Mouse (Mus musculus) forebrain, embryonic 15.5 days (tissue): ENCODE measurements around the gene Plcb1. TPM values are rescaled to one million over a fixed set of nuclear protein-coding genes. Genes with fewer than 3 reads are reported as not detected.

Experiments
- ATAC-seq: fragments of 200-750 bp; cut with Nextera tagmentation; replicated peaks from 2 replicates; pipeline ENCODE4 v1.8.0; 2017; ENCODE audit warnings: mild to moderate bottlenecking, moderate TSS enrichment, moderate library complexity
- H3K27ac ChIP-seq: fragments of 300-500 bp; sonication (generic); replicated peaks from 2 replicates; pipeline ENCODE4 v1.5.1; 2015; ENCODE audit warnings: mild to moderate bottlenecking, inconsistent platforms
- H3K27me3 ChIP-seq: fragments of 300-500 bp; sonication (generic); 2 replicates; pipeline ENCODE4 v1.6.1; 2015; ENCODE audit warnings: inconsistent platforms
- H3K36me3 ChIP-seq: fragments of 300-500 bp; sonication (generic); 2 replicates; pipeline ENCODE4 v1.6.1; 2015; ENCODE audit warnings: mild to moderate bottlenecking, inconsistent platforms
- H3K4me1 ChIP-seq: fragments of 300-500 bp; sonication (generic); 2 replicates; pipeline ENCODE4 v1.6.1; 2015; ENCODE audit warnings: inconsistent platforms
- H3K4me2 ChIP-seq: fragments of 300-500 bp; sonication (generic); replicated peaks from 2 replicates; pipeline ENCODE4 v1.6.1; 2015; ENCODE audit warnings: mild to moderate bottlenecking, inconsistent platforms
- H3K4me3 ChIP-seq: fragments of 300-500 bp; sonication (generic); 2 replicates; pipeline ENCODE4 v1.5.1; 2015; ENCODE audit warnings: mild to moderate bottlenecking, inconsistent platforms
- H3K9ac ChIP-seq: fragments of 300-500 bp; sonication (generic); replicated peaks from 2 replicates; pipeline ENCODE4 v1.6.1; 2015; ENCODE audit warnings: mild to moderate bottlenecking, inconsistent platforms
- H3K9me3 ChIP-seq: fragments of 300-500 bp; sonication (generic); 2 replicates; pipeline ENCODE4 v1.6.1; 2016; ENCODE audit warnings: inconsistent platforms
- WGBS: fragments of 180-500 bp; shearing (Covaris S2); methylation state at CpG from one replicate; pipeline ENCODE4 v1.1.7; 2015; ENCODE audit warnings: mixed read lengths; 5-methylcytosine and 5-hydroxymethylcytosine counted together
- polyA plus RNA-seq: library from polyadenylated mRNA; unstranded; fragments of >200 nt; fragmentation: Nextera tagmentation; extraction: Ambion mirVana; gene quantifications from 2 replicates; pipeline ENCODE4 v1.2.1, GENCODE M21; 2015

Gene Plcb1
- polyA plus RNA-seq, 1 experiment from 2014 or later, result 45.8 TPM

DNA sequence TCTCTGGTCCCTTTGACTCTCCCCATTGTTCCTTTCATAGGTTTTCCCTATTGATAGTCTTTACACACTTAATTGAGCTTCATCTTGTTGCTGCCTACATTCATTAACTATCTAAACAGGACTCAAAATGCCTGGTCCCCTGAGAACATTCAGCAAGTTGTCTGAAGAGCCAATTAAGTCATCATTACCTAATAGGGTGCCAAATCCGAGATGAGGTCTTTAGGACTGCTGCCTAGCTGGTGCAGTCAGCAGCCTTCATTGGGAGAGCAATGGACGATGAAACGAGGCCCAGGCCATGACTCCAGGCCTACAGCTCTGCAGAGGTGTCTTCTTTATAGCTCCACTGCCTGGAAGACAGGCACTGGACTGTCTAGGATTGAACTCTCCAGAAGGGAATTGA lies 710.7 kb downstream of the Plcb1 start:
- Histone ChIP-seq H3K27me3 (no peaks in the 10 kb centered on the region), H3K9ac (no peak overlapping the region)
- ATAC-seq, result no peak

GRCm38 (mm10) chr2:135497251-135497650 lies 711.4 kb downstream of the Plcb1 start:
- H3K4me1 ChIP-seq, result peaks cover 7% of the 10 kb centered on the region; the same call in 1 of the 2 replicates
- WGBS, result 47% methylated on average over 2 of the region's 2 CpGs
- no peaks in the 10 kb centered on the region for H3K36me3 ChIP-seq
- no peak overlapping the region for H3K9ac ChIP-seq
- no peaks in the 10 kb centered on the region for H3K27me3 ChIP-seq
- H3K4me2 ChIP-seq, result no peak overlapping the region
- no peak overlapping the region for H3K27ac ChIP-seq
- H3K9me3 ChIP-seq, result no peaks in the 10 kb centered on the region
- no peak overlapping the region for H3K4me3 ChIP-seq
- no peak for ATAC-seq

More for the DNA sequence above, 710.7 kb downstream of the Plcb1 start:
- WGBS, result under 1% methylated on average over 3 of the region's 3 CpGs
- Histone ChIP-seq H3K4me2 (no peak overlapping the region), H3K36me3 (no peaks in the 10 kb centered on the region), H3K4me3 (no peak overlapping the region), H3K27ac (no peak overlapping the region), H3K9me3 (no peaks in the 10 kb centered on the region), H3K4me1 (peaks cover 7% of the 10 kb centered on the region; the same call in 1 of the 2 replicates)

- H3K4me1 ChIP-seq, result peaks cover 7% of the 10 kb centered on the region; the same call in 1 of the 2 replicates
- ATAC-seq, result no peak
- WGBS, result 85% methylated on average over 2 of the region's 2 CpGs
Measured at GRCm38 (mm10) chr2:135500872-135501271, 715.0 kb downstream of the Plcb1 start.

GRCm38 (mm10) chr2:135503328-135503997 lies 717.6 kb downstream of the Plcb1 start:
- Histone ChIP-seq H3K4me3 (no peak overlapping the region), H3K9me3 (no peaks in the 10 kb centered on the region), H3K4me1 (no peaks in the 10 kb centered on the region), H3K36me3 (no peaks in the 10 kb centered on the region), H3K27me3 (no peaks in the 10 kb centered on the region), H3K4me2 (no peak overlapping the region), H3K27ac (no peak overlapping the region), H3K9ac (no peak overlapping the region)
- 74% methylated on average over 4 of the region's 4 CpGs for WGBS
- no peak for ATAC-seq

More at GRCm38 (mm10) chr2:135500872-135501271, 715.0 kb downstream of the Plcb1 start:
- Histone ChIP-seq H3K36me3 (no peaks in the 10 kb centered on the region), H3K4me2 (no peak overlapping the region), H3K4me3 (no peak overlapping the region), H3K9me3 (no peaks in the 10 kb centered on the region), H3K27me3 (no peaks in the 10 kb centered on the region), H3K9ac (no peak overlapping the region), H3K27ac (no peak overlapping the region)

DNA sequence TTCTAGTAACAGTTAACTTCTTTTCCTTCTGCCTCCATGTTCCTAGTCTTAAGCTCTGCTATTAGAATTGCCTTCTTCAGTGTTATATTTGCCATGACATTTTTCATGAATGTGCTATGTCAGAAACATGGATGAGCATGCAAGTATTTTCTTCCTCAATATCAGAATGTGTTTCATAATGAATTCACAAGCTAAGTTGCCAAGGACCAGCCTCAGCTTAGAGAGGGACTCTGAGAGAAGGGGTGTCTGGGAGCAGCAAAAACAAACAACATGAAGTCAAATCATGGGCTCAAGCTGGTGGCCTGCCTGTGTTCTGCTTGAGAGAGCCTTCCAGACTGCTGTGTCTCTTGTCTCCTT lies 718.1 kb downstream of the Plcb1 start:
- Histone ChIP-seq H3K27me3 (no peaks in the 10 kb centered on the region), H3K4me2 (no peak overlapping the region), H3K9me3 (no peaks in the 10 kb centered on the region), H3K9ac (no peak overlapping the region), H3K36me3 (no peaks in the 10 kb centered on the region), H3K27ac (no peak overlapping the region), H3K4me1 (no peaks in the 10 kb centered on the region), H3K4me3 (no peak overlapping the region)
- ATAC-seq, result no peak

- ATAC-seq, result no peak
- H3K4me2 ChIP-seq, result no peak overlapping the region
- no peaks in the 10 kb centered on the region for H3K9me3 ChIP-seq
- H3K27ac ChIP-seq, result no peak overlapping the region
- no peaks in the 10 kb centered on the region for H3K27me3 ChIP-seq
- H3K4me1 ChIP-seq, result no peaks in the 10 kb centered on the region
- no peak overlapping the region for H3K9ac ChIP-seq
- H3K36me3 ChIP-seq, result no peaks in the 10 kb centered on the region
- WGBS, result 48% methylated on average over 1 of the region's 1 CpGs
- H3K4me3 ChIP-seq, result no peak overlapping the region
Measured at GRCm38 (mm10) chr2:135507111-135507510, 721.2 kb downstream of the Plcb1 start.

GRCm38 (mm10) chr2:135518956-135519355 lies 733.1 kb downstream of the Plcb1 start:
- Histone ChIP-seq H3K4me2 (no peak overlapping the region), H3K4me3 (no peak overlapping the region), H3K9ac (no peak overlapping the region), H3K27ac (no peak overlapping the region), H3K9me3 (no peaks in the 10 kb centered on the region), H3K36me3 (no peaks in the 10 kb centered on the region), H3K4me1 (no peaks in the 10 kb centered on the region), H3K27me3 (no peaks in the 10 kb centered on the region)
- no peak for ATAC-seq
- 39% methylated on average over 2 of the region's 2 CpGs for WGBS

Other genes starting within 250 kb of the Plcb1 start
- 0.08 TPM in 1 of 2 replicates, not detected in the other for gene Hao1, start 231.7 kb upstream of the Plcb1 start, polyA plus RNA-seq
- 72.9 and 80.6 TPM in 2 replicates for gene Tmx4, start 141.9 kb upstream of the Plcb1 start, polyA plus RNA-seq